Mouse (Mus musculus) hindbrain, embryonic 12.5 days (tissue): ENCODE measurements around the gene Lix1. TPM values are rescaled to one million over a fixed set of nuclear protein-coding genes. Genes with fewer than 3 reads are reported as not detected.

ENCODE experiments used
- ATAC-seq: fragments of 200-750 bp; cut with Nextera tagmentation; 2 replicates; pipeline ENCODE4 v1.8.0; 2017; ENCODE audit warnings: moderate TSS enrichment; ENCODE audit not compliant: low FRiP score
- H3K27ac ChIP-seq: fragments of 300-500 bp; sonication (generic); 2 replicates; pipeline ENCODE4 v1.5.1; 2016; ENCODE audit warnings: mild to moderate bottlenecking
- H3K27me3 ChIP-seq: fragments of 300-500 bp; sonication (generic); 2 replicates; pipeline ENCODE4 v1.6.1; 2016; ENCODE audit warnings: mild to moderate bottlenecking
- H3K36me3 ChIP-seq: fragments of 300-500 bp; sonication (generic); 2 replicates; pipeline ENCODE4 v1.6.1; 2016; ENCODE audit warnings: mild to moderate bottlenecking
- H3K4me1 ChIP-seq: fragments of 300-500 bp; sonication (generic); 2 replicates; pipeline ENCODE4 v1.6.1; 2016
- H3K4me2 ChIP-seq: fragments of 300-500 bp; sonication (generic); replicated peaks from 2 replicates; pipeline ENCODE4 v1.6.1; 2016; ENCODE audit warnings: mild to moderate bottlenecking
- H3K4me3 ChIP-seq: fragments of 300-500 bp; sonication (generic); 2 replicates; pipeline ENCODE4 v1.5.1; 2016; ENCODE audit warnings: mild to moderate bottlenecking
- H3K9ac ChIP-seq: fragments of 300-500 bp; sonication (generic); 2 replicates; pipeline ENCODE4 v1.6.1; 2016; ENCODE audit warnings: mild to moderate bottlenecking, moderate library complexity
- H3K9me3 ChIP-seq: fragments of 300-500 bp; sonication (generic); replicated peaks from 2 replicates; pipeline ENCODE4 v1.6.1; 2016; ENCODE audit warnings: mild to moderate bottlenecking
- WGBS: fragments of 180-500 bp; shearing (Covaris S2); methylation state at CpG from one replicate; pipeline ENCODE4 v1.1.7; 2016; 5-methylcytosine and 5-hydroxymethylcytosine counted together
- polyA plus RNA-seq: library from polyadenylated mRNA; unstranded; fragments of >200 nt; fragmentation: Nextera tagmentation; extraction: Ambion mirVana; gene quantifications from 2 replicates; pipeline ENCODE4 v1.2.1, GENCODE M21; 2016

Lix1 gene
- 18.6 and 18.9 TPM in 2 replicates for polyA plus RNA-seq

GRCm38 (mm10) chr17:17402222-17403004 lies at the start of gene Lix1:
TSS of gene Lix1 (plus strand) at chr17:17402672.
- ATAC-seq: peak; percentile 98
- Histone ChIP-seq H3K4me2 (peak within 1 kb of the TSS; percentile 35), H3K27ac (no peak within 1 kb of the TSS), H3K27me3 (no peaks in the 10 kb centered on the region), H3K9ac (no peak within 1 kb of the TSS), H3K4me3 (peak within 1 kb of the TSS; percentile 20), H3K4me1 (no peaks in the 10 kb centered on the region), H3K36me3 (no peaks in the 10 kb centered on the region), H3K9me3 (no peaks in the 10 kb centered on the region)
- WGBS: 29% methylated on average over 6 of the region's 6 CpGs

- peaks cover 17% of the 10 kb centered on the region for H3K4me1 ChIP-seq
- H3K36me3 ChIP-seq: peaks cover 4% of the 10 kb centered on the region
- 10% methylated on average over 6 of the region's 6 CpGs for WGBS
- H3K27ac ChIP-seq: peak overlapping the region; percentile 70
- peak overlapping the region; percentile 74 for H3K9ac ChIP-seq
- ATAC-seq: peak; percentile 28
- H3K27me3 ChIP-seq: no peaks in the 10 kb centered on the region
- no peaks in the 10 kb centered on the region for H3K9me3 ChIP-seq
- peak overlapping the region; percentile 55 for H3K4me3 ChIP-seq
- H3K4me2 ChIP-seq: peak overlapping the region; percentile 68
These were observed 28.9 kb upstream of the Lix1 start for GRCm38 (mm10) chr17:17373550-17373917.

- Histone ChIP-seq H3K4me1 (peaks cover 17% of the 10 kb centered on the region), H3K9me3 (no peaks in the 10 kb centered on the region), H3K27me3 (no peaks in the 10 kb centered on the region), H3K4me3 (peak within 1 kb of the TSS; percentile 55), H3K9ac (peak within 1 kb of the TSS; percentile 74), H3K27ac (peak within 1 kb of the TSS; percentile 70), H3K4me2 (peak within 1 kb of the TSS; percentile 68), H3K36me3 (peaks cover 9% of the 10 kb centered on the region)
- WGBS: under 1% methylated on average over 48 of the region's 48 CpGs
- ATAC-seq: peak; percentile 97
These were observed 28.3 kb upstream of the Lix1 start, which contains the start of gene Riok2 for GRCm38 (mm10) chr17:17373918-17374910. TSS of gene Riok2 (plus strand) at chr17:17374309.

GRCm38 (mm10) chr17:17375581-17375980 lies 26.9 kb upstream of the Lix1 start:
- peak overlapping the region; percentile 55; the same call in 1 of the 2 replicates for H3K4me3 ChIP-seq
- H3K4me1 ChIP-seq: peaks cover 17% of the 10 kb centered on the region
- peak overlapping the region; percentile 68 for H3K4me2 ChIP-seq
- no peak for ATAC-seq
- H3K27ac ChIP-seq: no peak overlapping the region
- WGBS: 96% methylated on average over 3 of the region's 3 CpGs
- peaks cover 9% of the 10 kb centered on the region for H3K36me3 ChIP-seq
- H3K9ac ChIP-seq: no peak overlapping the region
- H3K27me3 ChIP-seq: no peaks in the 10 kb centered on the region
- no peaks in the 10 kb centered on the region for H3K9me3 ChIP-seq

GRCm38 (mm10) chr17:17383703-17384102 lies 18.8 kb upstream of the Lix1 start:
- Histone ChIP-seq H3K27ac (no peak overlapping the region), H3K9me3 (no peaks in the 10 kb centered on the region), H3K4me3 (no peak overlapping the region), H3K36me3 (peaks cover 53% of the 10 kb centered on the region), H3K4me2 (no peak overlapping the region), H3K9ac (no peak overlapping the region), H3K27me3 (no peaks in the 10 kb centered on the region), H3K4me1 (no peaks in the 10 kb centered on the region)
- ATAC-seq: no peak
- 100% methylated on average over 4 of the region's 4 CpGs for WGBS

- WGBS: 93% methylated on average over 3 of the region's 3 CpGs
- Histone ChIP-seq H3K27ac (no peak overlapping the region), H3K36me3 (peaks cover 54% of the 10 kb centered on the region), H3K4me3 (no peak overlapping the region), H3K9me3 (no peaks in the 10 kb centered on the region), H3K4me2 (no peak overlapping the region), H3K9ac (no peak overlapping the region), H3K27me3 (no peaks in the 10 kb centered on the region), H3K4me1 (no peaks in the 10 kb centered on the region)
- no peak for ATAC-seq
These were observed 18.0 kb upstream of the Lix1 start for GRCm38 (mm10) chr17:17384502-17384901.

GRCm38 (mm10) chr17:17386117-17386516 lies 16.4 kb upstream of the Lix1 start:
- 87% methylated on average over 2 of the region's 2 CpGs for WGBS
- H3K4me1 ChIP-seq: no peaks in the 10 kb centered on the region
- no peak overlapping the region for H3K27ac ChIP-seq
- no peak overlapping the region for H3K4me3 ChIP-seq
- H3K4me2 ChIP-seq: no peak overlapping the region
- no peak for ATAC-seq
- peaks cover 57% of the 10 kb centered on the region for H3K36me3 ChIP-seq
- no peak overlapping the region for H3K9ac ChIP-seq
- no peaks in the 10 kb centered on the region for H3K27me3 ChIP-seq
- no peaks in the 10 kb centered on the region for H3K9me3 ChIP-seq

- 92% methylated on average over 4 of the region's 4 CpGs for WGBS
- H3K9me3 ChIP-seq: no peaks in the 10 kb centered on the region
- ATAC-seq: no peak
- H3K4me3 ChIP-seq: no peak overlapping the region
- no peak overlapping the region for H3K9ac ChIP-seq
- no peak overlapping the region for H3K4me2 ChIP-seq
- no peak overlapping the region for H3K27ac ChIP-seq
- H3K4me1 ChIP-seq: no peaks in the 10 kb centered on the region
- H3K36me3 ChIP-seq: peaks cover 28% of the 10 kb centered on the region
- H3K27me3 ChIP-seq: no peaks in the 10 kb centered on the region
These were observed 10.6 kb upstream of the Lix1 start for GRCm38 (mm10) chr17:17391823-17392222.

GRCm38 (mm10) chr17:17392863-17393262 lies 9.6 kb upstream of the Lix1 start:
- no peak overlapping the region for H3K4me2 ChIP-seq
- no peak overlapping the region for H3K9ac ChIP-seq
- no peak overlapping the region for H3K4me3 ChIP-seq
- no peaks in the 10 kb centered on the region for H3K9me3 ChIP-seq
- no peaks in the 10 kb centered on the region for H3K27me3 ChIP-seq
- WGBS: 68% methylated on average over 7 of the region's 7 CpGs
- ATAC-seq: peak; percentile 55; the same call in 1 of the 2 replicates
- H3K4me1 ChIP-seq: no peaks in the 10 kb centered on the region
- peaks cover 22% of the 10 kb centered on the region for H3K36me3 ChIP-seq
- no peak overlapping the region for H3K27ac ChIP-seq

GRCm38 (mm10) chr17:17393300-17393699 lies 9.2 kb upstream of the Lix1 start:
- Histone ChIP-seq H3K4me2 (no peak overlapping the region), H3K27ac (no peak overlapping the region), H3K4me3 (no peak overlapping the region), H3K27me3 (no peaks in the 10 kb centered on the region), H3K9ac (no peak overlapping the region), H3K36me3 (peaks cover 22% of the 10 kb centered on the region), H3K9me3 (no peaks in the 10 kb centered on the region), H3K4me1 (no peaks in the 10 kb centered on the region)
- no peak for ATAC-seq
- 84% methylated on average over 6 of the region's 6 CpGs for WGBS

- Histone ChIP-seq H3K36me3 (peaks cover 16% of the 10 kb centered on the region), H3K9ac (no peak overlapping the region), H3K4me1 (no peaks in the 10 kb centered on the region), H3K27me3 (no peaks in the 10 kb centered on the region), H3K4me3 (no peak overlapping the region), H3K9me3 (no peaks in the 10 kb centered on the region), H3K4me2 (no peak overlapping the region), H3K27ac (no peak overlapping the region)
- no peak; the same call in 1 of the 2 replicates for ATAC-seq
- 40% methylated on average over 4 of the region's 4 CpGs for WGBS
These were observed 8.1 kb upstream of the Lix1 start for GRCm38 (mm10) chr17:17394336-17394735.

- H3K9me3 ChIP-seq: no peaks in the 10 kb centered on the region
- 9% methylated on average over 1 of the region's 1 CpGs for WGBS
- no peak overlapping the region for H3K4me3 ChIP-seq
- no peak for ATAC-seq
- no peaks in the 10 kb centered on the region for H3K4me1 ChIP-seq
- H3K4me2 ChIP-seq: no peak overlapping the region
- H3K9ac ChIP-seq: no peak overlapping the region
- H3K36me3 ChIP-seq: peaks cover 6% of the 10 kb centered on the region
- H3K27ac ChIP-seq: no peak overlapping the region
- H3K27me3 ChIP-seq: no peaks in the 10 kb centered on the region
These were observed 5.6 kb upstream of the Lix1 start for GRCm38 (mm10) chr17:17396869-17397268.
